Mouse (Mus musculus) monocyte, adult 59 days (primary cell): ENCODE results near the gene Ndufs8. TPM values are rescaled to one million over a fixed set of nuclear protein-coding genes. Genes with fewer than 3 reads are reported as not detected.

Source experiments
- total RNA-seq, 2 experiments: library from RNA; stranded (reverse); gene quantifications; one replicate each; pipeline ENCODE4 v1.2.4; 2023

The Ndufs8 gene
- total RNA-seq, result 10 to 100 TPM; 86.9 to 96.9 TPM

DNA sequence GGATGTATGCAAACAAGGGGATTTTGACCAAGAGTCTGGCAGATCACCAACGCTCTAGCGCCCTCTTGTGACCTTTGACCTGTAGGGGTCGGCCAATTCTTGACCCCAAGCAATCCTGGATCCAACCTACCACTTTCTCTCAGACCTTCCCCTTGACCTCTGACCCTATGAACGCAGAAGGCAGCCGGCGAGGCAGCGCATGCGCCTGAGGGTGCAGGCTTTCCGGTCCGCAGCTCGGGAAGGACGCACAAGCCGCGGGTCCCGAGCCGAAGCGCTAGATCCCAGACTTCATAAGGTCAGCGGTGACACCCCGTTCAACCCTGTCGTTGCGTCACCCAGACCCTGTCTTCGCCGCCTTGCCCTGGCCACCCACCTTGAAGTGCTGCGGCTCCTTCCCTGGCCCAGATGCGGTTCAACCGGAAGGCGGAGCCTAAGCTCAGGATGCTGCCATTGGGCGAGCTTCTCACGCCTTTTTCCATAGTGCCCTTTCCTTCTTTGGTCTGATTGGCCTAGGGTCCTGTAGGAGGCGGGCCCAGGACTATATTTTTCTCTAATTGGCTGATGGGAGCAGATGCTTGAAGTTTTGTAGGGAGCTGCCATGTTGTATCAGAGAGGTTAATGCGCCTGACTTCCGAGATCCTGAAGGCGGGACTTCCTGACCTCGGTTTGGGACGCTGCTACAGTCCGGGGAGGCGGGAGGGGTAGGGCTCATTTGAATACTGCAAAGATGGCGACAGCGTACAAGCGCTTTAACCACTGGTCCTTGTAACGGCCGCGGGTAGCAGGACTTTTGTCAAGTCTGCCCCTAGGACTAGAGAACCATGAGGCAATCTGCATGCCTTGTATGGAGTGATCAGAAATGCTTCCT lies at the start of gene Ndufs8:
Ndufs8 (minus strand) TSS at position 438 of the 868 bp plus-strand sequence.

DNA sequence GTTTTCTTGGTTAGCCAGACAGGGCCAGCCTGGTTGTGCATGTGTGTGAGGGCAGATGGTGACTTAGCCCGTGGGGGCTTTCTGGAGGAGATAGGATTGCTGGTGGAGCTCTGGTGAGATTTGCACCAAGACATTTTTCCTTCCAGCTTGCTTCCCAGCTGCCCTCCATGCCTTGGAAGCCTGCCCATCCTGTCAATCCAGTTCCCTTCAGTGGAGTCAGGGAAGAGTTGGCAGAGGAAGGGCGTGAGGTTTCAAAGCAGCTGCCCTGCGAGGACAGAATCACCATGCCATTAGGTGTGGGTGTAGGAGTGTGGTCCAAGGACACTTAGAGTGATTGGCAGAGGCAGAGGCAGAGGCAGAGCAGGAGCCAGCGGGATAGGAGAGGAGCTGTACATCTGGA lies 45.9 kb upstream of the Ndufs8 start, which contains the start of gene Aldh3b3:
Aldh3b3 (plus strand) TSS at position 176 of the 400 bp plus-strand sequence.

DNA sequence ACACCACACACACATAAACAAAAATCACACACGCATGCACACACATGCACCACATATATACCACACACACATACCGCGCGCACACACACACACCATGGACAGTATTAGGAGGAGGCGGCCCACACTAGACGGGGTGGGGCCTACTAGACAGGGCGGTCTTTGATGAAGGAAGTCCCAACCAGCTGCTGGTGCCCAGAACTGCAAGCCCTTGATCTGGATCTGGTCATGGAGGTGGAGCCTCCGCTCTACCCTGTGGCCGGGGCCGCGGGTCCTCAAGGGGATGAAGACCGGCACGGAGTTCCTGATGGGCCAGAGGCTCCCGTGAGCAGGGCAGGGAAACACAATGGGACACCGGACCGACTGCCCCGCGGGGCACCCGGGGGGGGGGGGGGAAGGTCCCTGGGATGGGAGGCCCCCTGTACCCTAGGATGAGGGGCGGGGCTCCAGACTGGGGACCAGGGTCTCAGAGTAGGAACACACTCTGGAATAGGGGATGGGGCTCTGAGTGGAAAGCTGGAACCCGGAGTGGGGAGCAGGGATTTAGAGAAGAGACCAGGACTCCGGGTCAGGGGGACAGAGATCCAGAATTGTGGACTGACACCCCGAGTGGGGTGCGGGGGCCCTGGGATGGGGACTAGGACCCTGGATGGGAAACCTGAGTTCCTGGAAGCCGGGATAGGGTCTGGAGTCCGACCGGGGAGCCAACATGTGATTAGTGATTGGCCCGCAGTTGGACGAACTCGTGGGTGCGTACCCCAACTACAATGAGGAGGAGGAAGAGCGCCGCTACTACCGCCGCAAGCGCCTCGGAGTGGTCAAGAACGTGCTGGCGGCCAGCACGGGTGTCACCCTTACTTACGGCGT lies 22.7 kb upstream of the Ndufs8 start, which contains the start of gene Unc93b1:
Unc93b1 (plus strand) TSS at position 155 of the 864 bp plus-strand sequence.

DNA sequence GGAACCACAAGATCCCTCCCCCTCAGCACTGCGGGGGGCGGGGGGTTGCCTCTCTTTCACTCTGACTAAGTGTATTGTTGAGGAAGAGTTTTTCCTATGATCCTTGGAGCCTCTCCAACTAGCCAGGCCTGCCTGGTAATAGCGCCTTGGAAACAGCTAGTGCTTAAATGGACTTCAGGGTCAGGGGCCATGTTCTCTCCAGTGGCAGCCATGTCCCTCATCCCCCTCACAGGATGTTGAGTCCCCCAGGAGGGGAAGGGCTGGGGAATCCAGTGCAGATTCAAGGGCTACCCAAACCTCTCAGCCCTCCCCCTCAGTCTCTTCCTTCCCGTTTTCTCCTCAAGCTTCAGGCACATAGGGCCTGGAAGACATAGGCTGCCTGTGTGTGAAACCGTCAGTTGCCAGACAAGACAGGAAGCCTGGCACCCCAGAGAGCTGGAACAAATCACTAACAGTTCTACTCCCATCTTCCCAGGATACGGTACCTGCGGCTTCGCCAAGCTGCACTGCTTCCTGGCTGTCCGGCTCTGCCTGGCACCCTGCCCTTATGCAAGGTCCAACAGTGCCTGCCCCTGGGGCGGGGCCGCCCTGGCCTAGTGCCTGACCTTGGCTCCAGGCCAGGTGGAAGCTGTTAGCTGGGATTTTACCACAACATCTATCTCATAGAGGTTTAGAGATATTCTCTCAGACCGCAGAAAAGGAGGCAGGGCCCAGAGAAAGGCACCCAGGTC lies 16.8 kb upstream of the Ndufs8 start, which contains the start of gene Aldh3b1:
Aldh3b1 (minus strand) TSS at position 598 of the 731 bp plus-strand sequence.

DNA sequence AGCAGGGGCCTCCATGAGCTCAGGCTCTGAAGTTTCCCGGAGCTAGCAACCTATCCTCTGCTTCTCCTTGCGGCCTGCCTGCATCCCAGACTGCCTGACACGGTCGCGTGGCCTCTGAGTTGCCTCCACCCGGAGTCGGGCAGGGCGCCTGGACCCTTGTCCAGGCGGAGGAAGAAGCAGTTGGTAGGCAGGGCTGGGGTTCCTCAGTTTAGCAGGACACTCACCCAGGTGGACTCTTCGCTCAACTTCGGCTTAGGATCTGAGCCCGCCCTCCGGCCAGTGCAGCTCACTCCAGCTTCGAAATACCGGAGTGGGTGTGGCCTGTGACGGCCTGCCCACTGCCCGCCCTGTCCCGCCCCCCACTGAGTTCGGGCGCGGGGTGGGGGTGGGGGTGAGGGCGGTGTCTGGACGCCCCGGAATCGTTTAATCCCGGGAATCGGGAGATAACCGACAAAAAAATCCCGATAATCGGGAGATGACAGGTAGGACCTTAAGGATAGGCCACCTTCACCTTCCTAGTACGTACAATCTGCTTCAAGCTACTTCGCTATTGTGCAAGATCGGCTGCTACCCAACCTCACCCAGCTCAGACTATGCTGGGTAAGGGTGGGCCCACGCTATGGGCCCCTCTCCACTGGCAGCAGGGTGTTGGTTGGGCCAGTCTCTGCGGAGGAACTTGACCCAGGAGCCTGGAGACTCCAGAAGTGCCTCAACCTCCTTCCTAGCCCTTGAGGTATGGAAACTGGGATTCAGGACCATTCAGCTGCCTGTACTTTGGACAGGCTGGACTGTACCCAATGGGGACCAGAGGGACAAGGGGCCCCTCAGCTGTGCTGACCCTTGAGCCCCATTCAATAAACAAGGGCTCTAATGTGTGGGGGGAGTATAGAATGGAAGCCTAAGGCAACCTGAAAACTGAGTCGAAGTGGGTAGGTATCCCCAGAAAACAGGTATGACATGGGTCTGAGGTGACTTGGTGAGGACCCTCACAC lies 5.5 kb downstream of the Ndufs8 start, which contains the start of gene Tcirg1:
Tcirg1 (minus strand) TSS at position 339 of the 992 bp plus-strand sequence.

Other genes with a start within 250 kb of the Ndufs8 start
- gene Lrp5, start 226.2 kb downstream of the Ndufs8 start, total RNA-seq, result 10 to 100 TPM; 74.0 to 79.6 TPM
- gene 1810055G02Rik, start 204.5 kb downstream of the Ndufs8 start, total RNA-seq, result 10 to 100 TPM in 1 of 2 experiments, 1 to 10 TPM in 1; 9.4 to 10.4 TPM
- 10 to 100 TPM; 80.3 to 96.8 TPM for gene Kmt5b, start 145.4 kb downstream of the Ndufs8 start, total RNA-seq
- 10 to 100 TPM; 72.2 to 84.5 TPM for gene Chka, start 61.0 kb downstream of the Ndufs8 start, total RNA-seq
- 100 to 1,000 TPM; 482 to 489 TPM for gene Tcirg1, start 5.6 kb downstream of the Ndufs8 start, total RNA-seq
- 10 to 100 TPM; 87.1 to 88.5 TPM for gene Aldh3b1, start 17.0 kb upstream of the Ndufs8 start, total RNA-seq
- 100 to 1,000 TPM; 733 to 761 TPM for gene Unc93b1, start 22.4 kb upstream of the Ndufs8 start, total RNA-seq
- gene Aldh3b3, start 45.9 kb upstream of the Ndufs8 start, total RNA-seq, result under 1 TPM; 0.33 to 0.52 TPM
- 1 to 10 TPM; 4.2 to 6.3 TPM for gene Aldh3b2, start 59.6 kb upstream of the Ndufs8 start, total RNA-seq
- not detected for gene Acy3, start 73.8 kb upstream of the Ndufs8 start, total RNA-seq
- not detected for gene Tbx10, start 80.0 kb upstream of the Ndufs8 start, total RNA-seq
- 10 to 100 TPM in 1 of 2 experiments, 1 to 10 TPM in 1; 8.0 to 14.1 TPM for gene Nudt8, start 87.8 kb upstream of the Ndufs8 start, total RNA-seq
- 1 to 10 TPM; 1.5 to 1.6 TPM for gene Gm49405, start 87.9 kb upstream of the Ndufs8 start, total RNA-seq
- gene Doc2g, start 90.5 kb upstream of the Ndufs8 start, total RNA-seq, result 1 to 10 TPM; 2.5 to 4.8 TPM
- 10 to 100 TPM; 58.0 to 65.5 TPM for gene Ndufv1, start 100.0 kb upstream of the Ndufs8 start, total RNA-seq
- 100 to 1,000 TPM; 150 to 173 TPM for gene Gstp1, start 125.2 kb upstream of the Ndufs8 start, total RNA-seq
- gene Gstp2, start 133.2 kb upstream of the Ndufs8 start, total RNA-seq, result 10 to 100 TPM; 15.3 to 58.8 TPM
- 1 to 10 TPM; 6.8 to 7.6 TPM for gene Gstp3, start 146.8 kb upstream of the Ndufs8 start, total RNA-seq
- gene Cabp2, start 168.8 kb upstream of the Ndufs8 start, total RNA-seq, result not detected
- 100 to 1,000 TPM; 250 to 306 TPM for gene Cdk2ap2, start 184.4 kb upstream of the Ndufs8 start, total RNA-seq
- gene Pitpnm1, start 187.2 kb upstream of the Ndufs8 start, total RNA-seq, result 100 to 1,000 TPM; 399 to 422 TPM
- 100 to 1,000 TPM; 105 to 131 TPM for gene Aip, start 213.1 kb upstream of the Ndufs8 start, total RNA-seq
- gene Gpr152, start 227.0 kb upstream of the Ndufs8 start, total RNA-seq, result under 1 TPM; 0.31 to 0.43 TPM
- gene Cabp4, start 231.3 kb upstream of the Ndufs8 start, total RNA-seq, result 10 to 100 TPM in 1 of 2 experiments, 1 to 10 TPM in 1; 5.6 to 10.1 TPM
- gene Coro1b, start 235.8 kb upstream of the Ndufs8 start, total RNA-seq, result 100 to 1,000 TPM; 435 to 477 TPM
- gene Ptprcap, start 240.8 kb upstream of the Ndufs8 start, total RNA-seq, result 10 to 100 TPM; 13.1 to 17.2 TPM